Mouse (Mus musculus) left cerebral cortex, adult 2 months (tissue): Measurements from ENCODE around the gene Tmod2. TPM values are rescaled to one million over a fixed set of nuclear protein-coding genes. Genes with fewer than 3 reads are reported as not detected.
"Not testable (repeated sequence)": the region's sequence is repeated elsewhere in the genome, so short reads cannot be mapped to it uniquely, and the experiment has no call there.

ENCODE experiments used
- DNase-seq, 2 experiments: peaks; one replicate each; pipeline ENCODE4 v3.0.0; 2021 to 2022; ENCODE audit warnings: low spot score in 2 of 2, mixed read lengths in 1 of 2; ENCODE audit errors: extremely low spot score in 1 of 2
- H3K27ac ChIP-seq: fragments of 200-600 bp; 2 replicates; pipeline ENCODE4 v1.8.1; 2022
- H3K4me3 ChIP-seq: fragments of 200-600 bp; 2 replicates; pipeline ENCODE4 v1.8.1; 2022
- CTCF ChIP-seq: fragments of 200-600 bp; IDR thresholded peaks from 2 replicates; pipeline ENCODE4 v1.8.1; 2022; ENCODE audit warnings: antibody characterized with exemption, mild to moderate bottlenecking, moderate library complexity
- intact Hi-C: fragments of 180-260 bp; cut with DNase I; formaldehyde crosslinking; loops from one replicate; pipeline ENCODE4 v1.15.1; 2025
- total RNA-seq, 2 experiments: library from RNA; stranded (reverse); gene quantifications; 2 replicates each; pipeline ENCODE4 v1.2.3; 2021

Tmod2 gene
- total RNA-seq, 2 experiments from 2014 or later = 354 to 358 TPM

GRCm38 (mm10) chr9:75541497-75541896 is 69.6 kb downstream of the Tmod2 start:
- no peak overlapping the region for H3K4me3 ChIP-seq

GRCm38 (mm10) chr9:75536422-75536821 is 74.7 kb downstream of the Tmod2 start:
- Histone ChIP-seq H3K4me3 (no peak overlapping the region), H3K27ac (no peak overlapping the region)
- intact Hi-C loops = no loop called here
- no peak for DNase-seq
- no peak for TF ChIP-seq CTCF

More at GRCm38 (mm10) chr9:75541497-75541896, 69.6 kb downstream of the Tmod2 start:
- TF ChIP-seq CTCF = no peak
- DNase-seq = no peak
- no peak overlapping the region for H3K27ac ChIP-seq
- intact Hi-C loops = no loop called here

DNA sequence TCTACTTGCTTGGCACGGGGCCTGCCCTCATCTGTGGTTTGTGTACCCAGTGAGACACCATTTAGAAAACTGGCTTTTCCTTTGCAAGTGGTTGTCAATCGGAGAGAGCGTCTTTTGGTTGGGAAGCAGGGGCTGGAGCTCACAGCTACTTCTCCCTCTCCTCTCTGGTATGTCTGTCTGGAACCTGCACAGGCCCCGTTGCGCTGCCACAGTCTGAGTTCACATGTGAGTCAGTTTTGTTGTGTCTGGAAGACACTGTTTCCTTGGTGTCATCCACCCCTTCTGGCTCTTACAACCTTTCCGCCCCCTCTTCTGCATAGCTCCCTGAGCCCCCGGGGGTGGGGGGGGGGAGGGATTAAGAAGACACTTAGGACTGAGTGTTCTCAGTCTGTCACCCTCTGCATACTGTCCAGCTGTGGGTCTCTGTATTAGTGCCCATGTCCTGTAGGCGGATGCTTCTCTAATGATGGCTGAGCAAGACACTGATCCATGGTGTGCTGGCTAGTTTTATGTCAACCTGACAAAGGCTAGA is 76.6 kb downstream of the Tmod2 start:
- intact Hi-C loops = no loop called here
- H3K27ac ChIP-seq = no peak overlapping the region
- DNase-seq = no peak
- TF ChIP-seq CTCF = no peak
- no peak overlapping the region for H3K4me3 ChIP-seq

DNA sequence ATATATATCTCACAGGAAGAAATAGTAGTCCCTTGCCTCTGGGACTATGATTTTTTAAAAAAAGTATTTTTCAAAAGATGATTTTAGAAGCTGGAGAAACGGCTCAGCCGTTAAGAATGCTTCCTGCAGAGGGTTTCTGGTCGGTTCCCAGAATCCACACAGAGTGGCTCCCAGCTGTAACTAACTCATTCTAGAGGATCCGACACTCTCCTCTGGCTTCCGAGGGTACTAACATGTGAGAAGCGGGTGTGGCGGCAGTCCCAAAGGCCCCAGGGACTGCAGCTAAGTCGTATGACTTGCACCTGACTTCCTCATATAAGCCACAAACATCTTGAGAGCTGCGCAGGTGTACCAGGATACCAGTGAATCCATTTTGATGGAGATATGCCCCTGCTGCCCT is 78.1 kb downstream of the Tmod2 start:
- H3K27ac ChIP-seq, H3K4me3 ChIP-seq, DNase-seq, intact Hi-C loops: not testable (repeated sequence)

DNA sequence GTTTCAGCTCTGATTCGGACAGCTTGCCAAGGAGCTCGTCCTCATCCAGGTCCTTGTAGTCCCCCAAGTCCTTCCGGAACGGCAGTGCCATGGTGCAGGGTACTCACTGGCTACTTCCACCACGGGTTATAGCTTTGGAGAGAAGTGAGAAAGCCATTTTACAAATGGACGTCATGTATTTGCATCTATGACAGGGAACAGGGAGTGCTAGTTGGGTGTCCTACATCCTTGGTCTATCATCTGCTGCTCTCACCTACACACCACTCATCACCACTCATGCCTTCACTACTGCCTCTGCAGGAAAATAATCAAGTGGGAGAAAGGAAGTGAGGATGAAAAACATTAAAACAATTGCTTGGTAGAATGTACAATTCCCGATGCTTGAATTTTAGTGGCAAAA is 78.7 kb downstream of the Tmod2 start:
- DNase-seq = no peak
- TF ChIP-seq CTCF = no peak
- no peak overlapping the region for H3K27ac ChIP-seq
- no peak overlapping the region for H3K4me3 ChIP-seq
- intact Hi-C loops = no loop called here

- intact Hi-C loops = no loop called here
- TF ChIP-seq CTCF = no peak
- no peak for DNase-seq
- no peak overlapping the region for H3K27ac ChIP-seq
- no peak overlapping the region for H3K4me3 ChIP-seq
Measured at GRCm38 (mm10) chr9:75529358-75529757, 81.8 kb downstream of the Tmod2 start.

DNA sequence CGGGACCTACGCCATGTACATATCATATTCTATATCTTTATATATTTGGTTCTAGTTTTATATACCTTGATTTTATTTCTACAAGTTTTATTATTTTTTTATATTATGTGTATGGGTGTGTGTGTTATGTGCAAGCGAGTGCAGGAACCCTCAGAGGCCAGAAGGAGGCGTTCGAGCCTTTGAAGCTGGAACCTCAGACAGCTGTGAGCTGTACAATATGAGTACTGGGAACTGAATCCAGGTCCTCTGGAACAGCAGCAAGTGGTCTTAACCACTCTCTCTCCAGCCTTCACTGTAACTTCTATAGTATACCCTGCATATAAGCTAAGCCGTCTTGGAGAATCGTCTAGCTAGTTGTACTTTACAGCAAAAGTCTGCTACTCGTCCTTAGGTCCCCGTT is 83.0 kb downstream of the Tmod2 start:
- intact Hi-C loops = no loop called here
- Histone ChIP-seq H3K27ac (no peak overlapping the region), H3K4me3 (no peak overlapping the region)
- no peak for DNase-seq
- no peak; the same call in 1 of the 2 replicates for TF ChIP-seq CTCF

DNA sequence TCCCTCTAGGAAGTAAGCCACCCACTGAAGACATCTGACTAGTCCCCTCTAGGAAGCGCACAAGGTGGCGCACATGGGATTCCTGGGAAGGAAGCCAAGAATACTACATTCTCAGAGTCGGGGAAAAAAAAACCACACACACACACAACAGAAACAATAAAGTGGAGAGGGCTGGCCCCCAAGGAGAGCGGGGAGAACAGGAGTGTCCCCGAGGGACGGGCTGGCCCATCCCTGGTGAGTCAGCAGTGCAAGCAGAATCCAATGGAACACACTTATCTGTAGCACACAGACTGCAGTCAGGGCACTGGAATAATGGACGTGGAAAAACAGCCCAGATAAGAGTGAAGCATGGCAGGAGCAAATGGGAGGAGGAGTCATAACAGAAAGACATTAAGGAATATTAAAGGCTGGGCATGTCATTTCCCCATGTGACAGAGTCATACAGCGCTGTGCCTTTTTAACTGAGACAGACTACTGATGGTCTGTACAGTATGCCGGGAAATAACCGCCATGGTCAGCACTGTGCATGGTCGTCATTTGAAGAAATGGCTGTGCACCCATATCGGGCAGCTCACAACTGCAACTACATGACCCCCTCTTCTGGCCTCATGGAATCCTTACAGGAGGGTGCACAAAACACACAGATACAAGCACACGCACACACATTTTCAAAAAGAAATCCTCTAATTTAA is 83.6 kb downstream of the Tmod2 start:
- no peak overlapping the region for H3K4me3 ChIP-seq
- TF ChIP-seq CTCF = no peak
- no peak for DNase-seq
- H3K27ac ChIP-seq = no peak overlapping the region
- intact Hi-C loops = no loop called here

DNA sequence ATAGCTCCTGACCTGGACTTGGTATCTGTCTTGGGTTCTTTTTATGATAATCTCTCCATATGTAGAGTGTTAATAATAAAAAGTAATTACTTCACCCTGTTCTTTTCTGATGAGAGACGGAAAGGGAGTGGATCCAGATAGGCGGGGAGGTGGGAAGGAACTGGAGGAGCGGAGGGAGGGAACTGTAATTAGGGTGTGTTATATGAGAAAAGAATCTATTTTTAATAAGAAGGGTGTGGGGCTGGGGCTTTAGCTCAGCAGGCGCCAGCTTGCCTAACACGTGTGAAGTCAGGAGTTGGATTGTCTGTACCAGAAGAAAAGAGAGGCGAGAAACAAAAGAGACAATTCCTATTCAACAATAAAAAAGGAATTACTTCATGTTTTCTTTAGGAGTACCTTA is 87.5 kb downstream of the Tmod2 start:
- no peak overlapping the region for H3K4me3 ChIP-seq
- no peak overlapping the region for H3K27ac ChIP-seq
- DNase-seq = peak in 1 of 2 experiments; percentile 28
- TF ChIP-seq CTCF = no peak
- intact Hi-C loops = loop anchor here (5.0 kb wide), 2 partner anchors 34 to 59 kb away; partner anchors contain the start of gene Tmod3

DNA sequence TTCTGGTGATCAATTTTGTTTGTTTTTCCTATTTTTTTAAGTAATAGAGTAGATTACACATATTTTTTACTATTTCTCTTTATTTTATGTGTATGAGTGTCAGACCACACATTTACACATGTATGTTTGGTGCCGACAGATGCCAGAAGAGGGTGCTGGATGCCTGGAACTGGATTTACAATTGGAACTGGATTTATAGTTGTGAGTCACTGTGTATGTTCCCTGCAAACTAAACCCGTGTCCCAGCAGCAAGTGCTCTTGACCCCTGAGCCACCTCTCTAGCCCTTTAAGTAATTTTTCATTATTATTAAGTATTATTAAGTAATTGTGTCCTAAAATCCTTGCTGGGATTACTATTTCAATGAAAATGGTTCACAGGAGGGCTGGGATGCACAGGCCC is 88.9 kb downstream of the Tmod2 start:
- TF ChIP-seq CTCF = no peak
- no peak for DNase-seq
- Histone ChIP-seq H3K4me3 (no peak overlapping the region), H3K27ac (no peak overlapping the region)
- intact Hi-C loops = loop anchor here (5.0 kb wide), 2 partner anchors 35 to 60 kb away; partner anchors contain the start of gene Tmod3

DNA sequence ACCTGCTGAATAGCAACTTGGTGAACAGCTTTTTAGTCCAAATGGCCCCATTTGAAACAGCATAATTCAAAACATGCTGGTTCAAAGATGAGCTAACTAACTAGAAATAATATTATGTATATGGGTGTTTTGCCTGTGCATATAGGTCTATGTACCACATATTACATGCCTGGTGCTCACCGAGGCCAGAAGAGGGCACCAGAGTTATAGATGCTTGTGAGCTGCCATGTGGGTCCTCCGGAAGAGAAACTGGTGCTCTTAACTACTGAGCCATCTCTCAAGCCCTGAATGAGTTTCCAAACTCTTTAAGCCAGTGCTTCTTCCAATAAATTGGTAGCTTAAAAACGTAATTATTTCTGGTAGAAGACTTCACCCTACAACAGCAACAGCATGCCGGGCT is 89.3 kb downstream of the Tmod2 start:
- peak; percentile 56 for TF ChIP-seq CTCF
- no peak for DNase-seq
- H3K4me3 ChIP-seq = no peak overlapping the region
- H3K27ac ChIP-seq = no peak overlapping the region
- intact Hi-C loops = loop anchor here (5.0 kb wide), 2 partner anchors 36 to 61 kb away; partner anchors contain the start of gene Tmod3

DNA sequence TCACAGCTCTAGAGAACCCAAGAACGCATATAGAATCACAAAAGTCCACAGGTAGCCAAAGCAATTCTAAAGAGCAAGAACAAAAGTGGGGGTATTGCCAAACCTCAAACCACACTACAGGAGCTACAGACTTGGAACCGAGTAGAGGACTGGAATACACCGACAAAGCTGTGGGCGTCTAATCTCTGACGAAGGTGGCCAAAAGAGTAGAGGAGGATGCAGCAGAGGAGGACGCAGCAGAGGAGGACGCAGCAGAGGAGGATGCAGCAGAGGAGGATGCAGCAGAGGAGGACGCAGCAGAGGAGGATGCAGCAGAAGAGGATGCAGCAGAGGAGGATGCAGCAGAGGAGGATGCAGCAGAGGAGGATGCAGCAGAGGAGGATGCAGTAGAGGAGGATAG is 90.2 kb downstream of the Tmod2 start:
- no peak for TF ChIP-seq CTCF
- H3K4me3 ChIP-seq = no peak overlapping the region
- DNase-seq = no peak
- H3K27ac ChIP-seq = no peak overlapping the region
- intact Hi-C loops = loop anchor here (5.0 kb wide), 2 partner anchors 36 to 61 kb away; partner anchors contain the start of gene Tmod3

DNA sequence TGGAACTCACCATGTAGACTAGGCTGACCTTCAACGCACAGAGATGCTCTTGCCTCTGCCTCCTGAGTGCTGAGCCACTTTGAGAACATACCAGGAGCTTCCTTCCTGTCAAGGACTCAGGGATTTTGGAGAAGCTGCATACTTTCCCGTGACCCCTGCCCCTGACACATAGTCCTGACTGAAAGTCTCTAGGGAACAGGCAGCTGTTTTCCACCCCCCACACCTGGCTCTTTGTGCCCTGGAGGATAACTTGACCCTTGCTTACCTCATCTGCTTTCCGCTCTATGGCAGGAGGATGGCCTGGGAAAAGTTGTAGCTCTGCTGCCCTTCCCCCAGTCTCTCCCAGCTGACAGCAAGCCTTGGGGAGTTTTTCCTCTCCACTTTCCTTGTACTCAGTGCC is 93.4 kb downstream of the Tmod2 start:
- no peak overlapping the region for H3K27ac ChIP-seq
- no peak for DNase-seq
- no peak overlapping the region for H3K4me3 ChIP-seq
- TF ChIP-seq CTCF = no peak
- intact Hi-C loops = loop anchor here (5.0 kb wide), 1 partner anchor 235 kb away; no protein-coding TSS in a partner anchor

Other genes starting within 250 kb of the Tmod2 start
- gene Mapk6, start 201.3 kb downstream of the Tmod2 start, total RNA-seq = 10 to 100 TPM; 70.5 to 71.3 TPM
- 10 to 100 TPM; 29.8 to 29.9 TPM for gene Leo1, start 169.8 kb downstream of the Tmod2 start, total RNA-seq
- gene Tmod3, start 51.7 kb downstream of the Tmod2 start, total RNA-seq = 10 to 100 TPM; 43.6 to 62.5 TPM
- gene Lysmd2, start 14.4 kb upstream of the Tmod2 start, total RNA-seq = 10 to 100 TPM; 61.4 to 69.1 TPM
- 100 to 1,000 TPM; 268 to 282 TPM for gene Scg3, start 72.7 kb upstream of the Tmod2 start, total RNA-seq
- 1 to 10 TPM; 1.0 to 1.7 TPM for gene Bmp5, start 164.0 kb upstream of the Tmod2 start, total RNA-seq